21 mouse cellular contexts compared by ENCODE assay signal in the genomic region with DNA sequence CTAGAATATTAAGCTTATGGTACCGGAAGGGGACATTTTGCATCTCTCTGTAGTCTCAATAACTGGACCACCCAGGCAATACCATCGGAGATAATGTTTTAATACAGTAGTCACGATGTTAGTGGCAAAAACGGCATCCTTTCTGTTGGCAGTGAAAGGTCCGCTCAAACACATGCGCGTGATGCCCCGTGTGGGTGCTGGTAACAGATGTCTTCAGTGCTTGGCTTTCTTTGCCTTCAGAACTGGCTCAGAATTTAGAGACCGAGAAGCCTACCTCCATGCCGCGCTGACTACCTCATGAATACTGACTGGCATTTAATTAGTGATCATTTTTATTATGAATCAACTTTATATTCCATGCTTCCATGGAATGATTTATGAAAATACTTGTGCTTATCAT. TPM values are rescaled to one million over a fixed set of nuclear protein-coding genes. Genes with fewer than 3 reads are reported as not detected.
DNase-seq lines count a peak whose midpoint lies in the region.
"Had no signal": no experiment of that assay in that cellular context is flagged by ENCODE, and none has a peak within 500 bp of the region (broad histone marks: within the 10 kb centered on the region; RNA-seq: fewer than 3 reads in every experiment).

No protein-coding gene starts in this region.

- peak; percentile 79 for DNase-seq in brain, adult 2 months (ENCODE audit: low read depth, low spot score)
- peak; percentile 35 for DNase-seq in cerebellum, adult 11 months
- DNase-seq in cerebellum, adult 9-10 months, result peak; percentile 70
- DNase-seq in cerebellum, postnatal 36 days, result peak; percentile 48 to 56
- DNase-seq in gastrocnemius, postnatal 25 days, result no peak
- no peak for DNase-seq in right cerebral cortex, postnatal 36 days (ENCODE audit: low spot score in 2 of 2)
- DNase-seq: adrenal gland, adult 2 months; adrenal gland, postnatal 36 days; B cell, adult 2 months; heart, postnatal 4 days; kidney, adult 9 months; kidney, postnatal 14 days; layer of hippocampus, postnatal 36 days; liver; lung, adult 2 months; lung, postnatal 10 days; retina, postnatal 1 day; right cerebral cortex, postnatal 14 days had no signal

RNA-seq across cellular contexts. Expression of gene Gm5136, which starts 44.9 kb away (rescaled TPM):
- not detected for total RNA-seq in gastrocnemius, postnatal 25 days (2021)
- total RNA-seq: adrenal gland, adult 2 months; adrenal gland, postnatal 36 days; gastrocnemius, adult 8-10 months; granulocyte monocyte progenitor cell, adult 5-6 weeks; heart, postnatal 4 days; megakaryocyte-erythroid progenitor cell, adult 5-6 weeks had no signal

Comparison
In these comparisons a context has a peak if more than half of its experiments do, and no peak if none do; other contexts are left out.
1. DNase-seq: peak in brain, adult 2 months (single experiment), cerebellum, adult 11 months (single experiment), cerebellum, adult 9-10 months (single experiment) and cerebellum, postnatal 36 days (2 of 2); none in gastrocnemius, postnatal 25 days (single experiment) and right cerebral cortex, postnatal 36 days (0 of 2).